Mouse (Mus musculus) brain, embryonic 14.5 days (tissue): ENCODE results near the gene Dnajb13. TPM values are rescaled to one million over a fixed set of nuclear protein-coding genes. Genes with fewer than 3 reads are reported as not detected.
"Not testable (repeated sequence)": the region's sequence is repeated elsewhere in the genome, so short reads cannot be mapped to it uniquely, and the experiment has no call there.

ENCODE experiments used
- DNase-seq: peaks from one replicate; pipeline ENCODE4 v3.0.0-alpha.2; 2011; ENCODE audit warnings: low read depth
- CTCF ChIP-seq: fragments of 200-500 bp; IDR thresholded peaks from 2 replicates; pipeline ENCODE4 v1.5.1; 2012; ENCODE audit warnings: inconsistent platforms, mild to moderate bottlenecking, moderate library complexity, borderline replicate concordance; ENCODE audit not compliant: insufficient read depth, insufficient read length; ENCODE audit errors: extremely low read depth
- POLR2A ChIP-seq: fragments of 200-500 bp; IDR thresholded peaks from 2 replicates; pipeline ENCODE4 v1.6.1; 2012; ENCODE audit warnings: mild to moderate bottlenecking, inconsistent platforms, borderline replicate concordance; ENCODE audit not compliant: poor library complexity, insufficient read depth, insufficient read length, severe bottlenecking; ENCODE audit errors: extremely low read depth
- polyA plus RNA-seq: library from polyadenylated mRNA; depleted of rRNA; stranded (reverse); fragments of >200 nt; gene quantifications from 2 replicates; pipeline ENCODE4 v1.2.3, GENCODE M21; 2012

The Dnajb13 gene
- polyA plus RNA-seq, 1 experiment = 7.0 TPM

- TF ChIP-seq POLR2A (no peak), CTCF (no peak)
- no peak for DNase-seq
These were observed 18.4 kb downstream of the Dnajb13 start for GRCm38 (mm10) chr7:100496371-100496770.

GRCm38 (mm10) chr7:100495581-100496251 lies 19.0 kb downstream of the Dnajb13 start:
- no peak for TF ChIP-seq CTCF
- TF ChIP-seq POLR2A = no peak
- peak; percentile 90 for DNase-seq

- DNase-seq = no peak
- TF ChIP-seq POLR2A (no peak), CTCF (no peak)
These were observed 19.7 kb downstream of the Dnajb13 start for GRCm38 (mm10) chr7:100495042-100495441.

GRCm38 (mm10) chr7:100494415-100494831 lies 20.3 kb downstream of the Dnajb13 start:
- no peak for DNase-seq
- TF ChIP-seq POLR2A (no peak), CTCF (no peak)

- TF ChIP-seq CTCF (no peak), POLR2A (no peak)
- peak; percentile 72 for DNase-seq
These were observed 21.0 kb downstream of the Dnajb13 start for GRCm38 (mm10) chr7:100493484-100494414.

- peak; percentile 77 for DNase-seq
- TF ChIP-seq CTCF (no peak), POLR2A (no peak)
These were observed 21.7 kb downstream of the Dnajb13 start, which contains the start of gene Ucp2 for GRCm38 (mm10) chr7:100493117-100493483. Gene Ucp2 (plus strand): TSS chr7:100493337.

GRCm38 (mm10) chr7:100492391-100493116 lies 22.2 kb downstream of the Dnajb13 start:
- no peak for DNase-seq
- no peak for TF ChIP-seq POLR2A
- no peak for TF ChIP-seq CTCF

GRCm38 (mm10) chr7:100488474-100489048 lies 26.2 kb downstream of the Dnajb13 start:
- peak; percentile 84 for DNase-seq
- TF ChIP-seq CTCF (no peak), POLR2A (no peak)

- no peak for TF ChIP-seq POLR2A
- no peak for TF ChIP-seq CTCF
- DNase-seq = no peak
These were observed 27.5 kb downstream of the Dnajb13 start for GRCm38 (mm10) chr7:100487301-100487700.

- TF ChIP-seq CTCF (no peak), POLR2A (no peak)
- no peak for DNase-seq
These were observed 30.3 kb downstream of the Dnajb13 start for GRCm38 (mm10) chr7:100484493-100484892.

GRCm38 (mm10) chr7:100482046-100482445 lies 32.7 kb downstream of the Dnajb13 start:
- DNase-seq = not testable (repeated sequence)

GRCm38 (mm10) chr7:100480175-100480574 lies 34.6 kb downstream of the Dnajb13 start:
- DNase-seq = no peak
- TF ChIP-seq POLR2A (no peak), CTCF (no peak)
